Mouse (Mus musculus) CH12.LX (cell line): ENCODE results near the gene Zfp385c. TPM values are rescaled to one million over a fixed set of nuclear protein-coding genes. Genes with fewer than 3 reads are reported as not detected.

Experiments
- DNase-seq: peaks from one replicate; pipeline ENCODE4 v3.0.0-alpha.2; 2013; ENCODE audit errors: extremely low read depth
- H3K27ac ChIP-seq: 2 replicates; pipeline ENCODE4 v1.5.1; 2012; ENCODE audit warnings: low read depth, mild to moderate bottlenecking, control low read depth, moderate library complexity; ENCODE audit not compliant: insufficient read depth
- H3K27me3 ChIP-seq: replicated peaks from 2 replicates; pipeline ENCODE3; 2012; ENCODE audit warnings: inconsistent platforms
- H3K36me3 ChIP-seq, 2 experiments: replicated peaks in 1 of 2; 2 replicates each; pipeline versions ENCODE3 to v1.6.1; 2012; ENCODE audit warnings: inconsistent platforms in 1 of 2, low read length in 1 of 2, mild to moderate bottlenecking in 1 of 2, mixed read lengths in 1 of 2, moderate library complexity in 1 of 2; ENCODE audit not compliant: control insufficient read depth in 1 of 2, insufficient read depth in 1 of 2
- H3K4me1 ChIP-seq, 2 experiments: 2 replicates each; pipeline ENCODE4 v1.6.1; 2012; ENCODE audit warnings: inconsistent platforms in 1 of 2, moderate library complexity in 1 of 2; ENCODE audit not compliant: insufficient read depth in 2 of 2, control insufficient read depth in 1 of 2
- H3K4me2 ChIP-seq: 2 replicates; pipeline ENCODE4 v1.6.1; 2012; ENCODE audit warnings: low read depth, mild to moderate bottlenecking, control low read depth; ENCODE audit not compliant: poor library complexity, insufficient read depth, severe bottlenecking
- H3K4me3 ChIP-seq, 3 experiments: fragments of 150-350 bp in 1 of 3; sonication (generic) in 1 of 3; replicated peaks in 1 of 3; 2 replicates each; pipeline versions ENCODE3 to v1.5.1; 2011 to 2012; ENCODE audit warnings: low read depth in 2 of 3, low read length in 2 of 3, mild to moderate bottlenecking in 2 of 3, moderate library complexity in 2 of 3, control low read depth in 1 of 3, improper control_type of control experiment in 1 of 3, inconsistent platforms in 1 of 3, mixed read lengths in 1 of 3; ENCODE audit not compliant: poor library complexity in 1 of 3
- H3K79me2 ChIP-seq: replicated peaks from 2 replicates; pipeline ENCODE4 v1.6.1; 2012; ENCODE audit warnings: mild to moderate bottlenecking, moderate library complexity; ENCODE audit not compliant: control insufficient read depth, poor library complexity, insufficient read depth, severe bottlenecking; ENCODE audit errors: extremely low read depth
- H3K9ac ChIP-seq: 2 replicates; pipeline ENCODE4 v1.6.1; 2012; ENCODE audit warnings: low read depth, mild to moderate bottlenecking, control low read depth, moderate library complexity; ENCODE audit not compliant: insufficient read depth
- H3K9me3 ChIP-seq: replicated peaks from 2 replicates; pipeline ENCODE3; 2012; ENCODE audit warnings: low read length, inconsistent platforms, mixed read lengths
- CHD2 ChIP-seq: IDR thresholded peaks from 2 replicates; pipeline ENCODE4 v1.6.1; 2011; ENCODE audit warnings: low read length, improper control_type of control experiment
- CTCF ChIP-seq, 2 experiments: IDR thresholded peaks in 1 of 2; conservative IDR thresholded peaks in 1 of 2; 2 replicates each; pipeline ENCODE4 v1.5.1; 2011 to 2012; ENCODE audit warnings: low read depth in 2 of 2, low read length in 2 of 2, improper control_type of control experiment in 1 of 2, inconsistent platforms in 1 of 2, mild to moderate bottlenecking in 1 of 2, moderate library complexity in 1 of 2
- E2F4 ChIP-seq: IDR thresholded peaks from 2 replicates; pipeline ENCODE4 v1.6.1; 2011; ENCODE audit warnings: low read depth, low read length, improper control_type of control experiment; ENCODE audit not compliant: insufficient replicate concordance
- ELF1 ChIP-seq: IDR thresholded peaks from 2 replicates; pipeline ENCODE4 v1.6.1; 2014; ENCODE audit warnings: low read depth, mild to moderate bottlenecking, inconsistent platforms, low read length, improper control_type of control experiment
- EP300 ChIP-seq: IDR thresholded peaks from 2 replicates; pipeline ENCODE4 v1.6.1; 2011; ENCODE audit warnings: low read length, improper control_type of control experiment
- ETS1 ChIP-seq: conservative IDR thresholded peaks from 2 replicates; pipeline ENCODE4 v1.6.1; 2012; ENCODE audit warnings: low read depth, mild to moderate bottlenecking, inconsistent platforms, low read length, improper control_type of control experiment, moderate library complexity
- GABPA ChIP-seq: IDR thresholded peaks from 2 replicates; pipeline ENCODE4 v1.6.1; 2012; ENCODE audit warnings: low read depth, low read length, improper control_type of control experiment, inconsistent platforms; ENCODE audit not compliant: insufficient replicate concordance
- HCFC1 ChIP-seq: IDR thresholded peaks from 2 replicates; pipeline ENCODE4 v1.6.1; 2012; ENCODE audit warnings: low read depth, mild to moderate bottlenecking, inconsistent platforms, low read length, improper control_type of control experiment
- JUN ChIP-seq: IDR thresholded peaks from 2 replicates; pipeline ENCODE4 v1.6.1; 2011; ENCODE audit warnings: low read depth, mild to moderate bottlenecking, low read length, improper control_type of control experiment, moderate library complexity; ENCODE audit not compliant: insufficient read depth
- JUND ChIP-seq: conservative IDR thresholded peaks from 2 replicates; pipeline ENCODE4 v1.6.1; 2011; ENCODE audit warnings: low read depth, low read length, improper control_type of control experiment
- KAT2A ChIP-seq: IDR thresholded peaks from 2 replicates; pipeline ENCODE4 v1.6.1; 2012; ENCODE audit warnings: low read length, improper control_type of control experiment, inconsistent platforms; ENCODE audit not compliant: insufficient replicate concordance
- MAFK ChIP-seq: IDR thresholded peaks from 2 replicates; pipeline ENCODE4 v1.6.1; 2011; ENCODE audit warnings: low read length, improper control_type of control experiment; ENCODE audit not compliant: insufficient replicate concordance
- MAZ ChIP-seq: IDR thresholded peaks from 2 replicates; pipeline ENCODE4 v1.6.1; 2012; ENCODE audit warnings: low read depth, mild to moderate bottlenecking, inconsistent platforms, low read length, improper control_type of control experiment, moderate library complexity
- MEF2A ChIP-seq: IDR thresholded peaks from 2 replicates; pipeline ENCODE4 v1.6.1; 2014; ENCODE audit warnings: low read depth, mild to moderate bottlenecking, inconsistent platforms, low read length, improper control_type of control experiment, borderline replicate concordance
- NELFE ChIP-seq: IDR thresholded peaks from 2 replicates; pipeline ENCODE4 v1.6.1; 2011; ENCODE audit warnings: low read depth, low read length, improper control_type of control experiment
- NRF1 ChIP-seq: IDR thresholded peaks from 2 replicates; pipeline ENCODE4 v1.6.1; 2014; ENCODE audit warnings: low read depth, mild to moderate bottlenecking, inconsistent platforms, low read length, improper control_type of control experiment, moderate library complexity
- PAX5 ChIP-seq: IDR thresholded peaks from 2 replicates; pipeline ENCODE4 v1.6.1; 2012; ENCODE audit warnings: low read length, inconsistent platforms, mixed read lengths
- POLR2A ChIP-seq: IDR thresholded peaks from 2 replicates; pipeline ENCODE4 v1.6.1; 2011; ENCODE audit warnings: low read depth, mild to moderate bottlenecking, improper control_type of control experiment, low read length
- RCOR1 ChIP-seq: conservative IDR thresholded peaks from 2 replicates; pipeline ENCODE4 v1.6.1; 2012; ENCODE audit warnings: low read depth, mild to moderate bottlenecking, inconsistent platforms, low read length, improper control_type of control experiment
- SMC3 ChIP-seq: IDR thresholded peaks from 2 replicates; pipeline ENCODE4 v1.6.1; 2011; ENCODE audit warnings: low read depth, low read length, improper control_type of control experiment
- UBTF ChIP-seq: IDR thresholded peaks from 2 replicates; pipeline ENCODE4 v1.6.1; 2012; ENCODE audit warnings: low read depth, mild to moderate bottlenecking, inconsistent platforms, low read length, improper control_type of control experiment, moderate library complexity
- USF1 ChIP-seq: IDR thresholded peaks from 2 replicates; pipeline ENCODE4 v1.6.1; 2014; ENCODE audit warnings: low read depth, mild to moderate bottlenecking, inconsistent platforms, low read length, improper control_type of control experiment
- USF2 ChIP-seq: conservative IDR thresholded peaks from 2 replicates; pipeline ENCODE4 v1.6.1; 2011; ENCODE audit warnings: low read depth, low read length, improper control_type of control experiment
- ZKSCAN1 ChIP-seq: IDR thresholded peaks from 2 replicates; pipeline ENCODE4 v1.6.1; 2012; ENCODE audit warnings: low read depth, inconsistent platforms, low read length, improper control_type of control experiment, borderline replicate concordance
- dilution Hi-C: fragments of 300-500 bp; cut with MboI; formaldehyde crosslinking; loops from 2 replicates; pipeline ENCODE4 v1.14.3; 2020; ENCODE audit warnings: low sequenced_read_pairs; ENCODE audit not compliant: extremely low pct_unique_long_range_greater_than_20kb, extremely low pct_ligation_motif_present
- in situ Hi-C: fragments of 300-500 bp; cut with MboI; formaldehyde crosslinking; loops from 3 replicates; pipeline ENCODE4 v1.14.3; 2019; ENCODE audit warnings: low sequenced_read_pairs, low pct_ligation_motif_present, low pct_unique_long_range_greater_than_20kb, mixed read lengths
- polyA plus RNA-seq: library from polyadenylated mRNA; unstranded; fragments of >175 nt; gene quantifications from 2 replicates; pipeline ENCODE4 v1.2.1, GENCODE M21; 2012; ENCODE audit warnings: low read depth; ENCODE audit not compliant: insufficient read length
- total RNA-seq, 2 experiments: library from RNA; depleted of rRNA; stranded (reverse); fragments of 300-350 nt in 1 of 2; fragments of >200 nt in 1 of 2; gene quantifications; 2 replicates each; pipeline ENCODE4 v1.2.3; 2012 to 2014

The Zfp385c gene
- total and polyA plus RNA-seq, 3 experiments: 0.08 to 0.14 TPM; not detected in 1

DNA sequence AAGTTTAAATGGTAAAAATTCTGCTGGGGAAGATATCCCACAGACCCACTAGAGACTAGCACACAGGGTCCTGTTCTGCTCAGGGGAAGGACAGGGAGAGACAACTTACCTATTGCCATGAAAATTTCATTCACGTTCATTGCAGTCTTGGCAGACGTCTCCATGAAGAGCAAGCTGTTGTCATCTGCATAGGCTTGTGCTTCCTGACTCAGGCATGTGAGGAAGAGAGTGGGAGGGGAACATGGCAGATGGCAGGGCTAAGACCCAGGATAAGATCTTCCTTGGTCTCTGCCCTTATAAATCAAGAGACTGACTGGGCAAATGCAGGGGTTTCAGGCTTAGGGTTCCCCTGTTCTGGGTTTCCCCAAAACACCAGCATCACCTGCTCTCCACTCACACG lies 24.4 kb upstream of the Zfp385c start:
- no peak overlapping the region for H3K27ac ChIP-seq
- peaks cover 4 to 21% of the 10 kb centered on the region in 2 experiments for H3K4me1 ChIP-seq
- H3K4me3 ChIP-seq: no peak overlapping the region
- peaks cover 56 to 87% of the 10 kb centered on the region in 2 experiments for H3K36me3 ChIP-seq
- dilution Hi-C loops: no loop called here
- no peak for DNase-seq
- no peak overlapping the region for H3K4me2 ChIP-seq
- no peak for TF ChIP-seq ZKSCAN1
- TF ChIP-seq NELFE: no peak
- no peak for TF ChIP-seq GABPA
- no peak for TF ChIP-seq ELF1
- no peak for TF ChIP-seq MAFK
- no peak for TF ChIP-seq RCOR1
- no peak for TF ChIP-seq PAX5
- no peak for TF ChIP-seq E2F4
- TF ChIP-seq CTCF (conservative IDR thresholded peaks at IDR 0.05 in 1 of 2, IDR thresholded peaks at IDR 0.05 in 1 of 2; ENCODE audit: low read depth in 2 of 2, low read length in 2 of 2): no peak
- no peak for TF ChIP-seq MAZ
- TF ChIP-seq USF1: no peak
- in situ Hi-C loops: no loop called here
- peaks cover 15% of the 10 kb centered on the region for H3K79me2 ChIP-seq
- H3K9ac ChIP-seq: no peak overlapping the region
- H3K27me3 ChIP-seq: no peaks in the 10 kb centered on the region
- H3K9me3 ChIP-seq: no peaks in the 10 kb centered on the region

DNA sequence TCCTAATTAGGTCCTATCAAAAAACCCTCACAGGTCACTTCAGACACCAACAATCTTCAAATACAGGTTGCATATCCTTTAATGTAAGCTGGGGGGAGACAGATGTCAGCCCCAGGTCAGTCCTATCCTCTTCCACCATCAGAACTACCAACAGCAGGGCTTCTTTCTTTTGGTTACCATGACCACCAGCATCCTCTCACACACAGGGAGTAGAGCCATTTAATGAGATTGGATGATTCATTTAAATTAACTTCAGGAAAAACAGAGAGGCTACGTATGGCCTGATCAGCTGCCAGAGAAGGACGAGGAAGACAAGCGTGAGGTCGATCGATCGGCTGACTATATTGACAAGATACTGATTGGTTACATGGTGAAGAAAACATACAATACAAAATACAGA lies 22.7 kb upstream of the Zfp385c start:
- Histone ChIP-seq H3K27ac (no peak overlapping the region), H3K79me2 (peaks cover 4% of the 10 kb centered on the region; the same call in 1 of the 2 replicates), H3K9me3 (no peaks in the 10 kb centered on the region), H3K36me3 (peaks cover 62 to 83% of the 10 kb centered on the region in 2 experiments), H3K27me3 (no peaks in the 10 kb centered on the region), H3K9ac (no peak overlapping the region), H3K4me2 (no peak overlapping the region), H3K4me1 (peaks cover 11 to 22% of the 10 kb centered on the region in 2 experiments), H3K4me3 (no peak overlapping the region)
- dilution Hi-C loops (no loop called here), in situ Hi-C loops (no loop called here)
- no peak for DNase-seq
- TF ChIP-seq USF1 (no peak), ELF1 (no peak), GABPA (no peak), CTCF (conservative IDR thresholded peaks at IDR 0.05 in 1 of 2, IDR thresholded peaks at IDR 0.05 in 1 of 2; ENCODE audit: low read depth in 2 of 2, low read length in 2 of 2) (no peak), CHD2 (no peak)
- TF ChIP-seq, all 38 proteins: peak for 0

DNA sequence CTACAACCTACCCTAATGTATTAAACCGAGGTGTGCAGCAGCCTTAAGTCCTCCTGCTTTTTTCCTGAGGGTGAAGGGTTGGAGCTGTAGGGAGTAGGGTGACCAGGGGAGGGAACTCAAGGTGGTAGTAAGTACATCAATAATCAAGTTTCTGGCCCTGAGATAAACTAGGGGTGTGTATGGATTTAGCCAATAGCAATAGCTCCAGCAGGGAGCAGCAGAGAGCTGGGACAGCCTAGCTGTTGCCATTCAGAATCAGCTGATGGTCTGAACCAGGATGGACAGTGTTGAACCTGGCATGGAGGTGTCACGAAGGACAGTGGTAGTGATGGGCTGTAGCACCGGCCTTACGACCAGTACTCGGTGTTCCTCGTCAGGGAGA lies 22.3 kb upstream of the Zfp385c start:
- DNase-seq: peak; percentile 77
- Histone ChIP-seq H3K79me2 (peaks cover 4% of the 10 kb centered on the region; the same call in 1 of the 2 replicates), H3K27ac (no peak overlapping the region), H3K36me3 (peaks cover 60 to 82% of the 10 kb centered on the region in 2 experiments), H3K9me3 (no peaks in the 10 kb centered on the region), H3K4me3 (no peak overlapping the region), H3K4me1 (peaks cover 9 to 20% of the 10 kb centered on the region in 2 experiments), H3K9ac (no peak overlapping the region), H3K4me2 (no peak overlapping the region), H3K27me3 (no peaks in the 10 kb centered on the region)
- dilution Hi-C loops: no loop called here
- in situ Hi-C loops: no loop called here
- TF ChIP-seq ELF1 (no peak), POLR2A (no peak), USF2 (no peak), EP300 (no peak), NRF1 (0 out of 2 replicates have a peak, but pooled peaks have one; percentile 40), JUN (no peak), PAX5 (no peak), UBTF (no peak), ETS1 (peak; percentile 25; the same call in 1 of the 2 replicates), RCOR1 (no peak), MAZ (no peak), JUND (no peak), KAT2A (no peak), MAFK (no peak), MEF2A (no peak), ZKSCAN1 (no peak), SMC3 (peak; percentile 84), HCFC1 (no peak)
